Mouse (Mus musculus) heart, embryonic 14.5 days (tissue): ENCODE data around the gene Prl. TPM values are rescaled to one million over a fixed set of nuclear protein-coding genes. Genes with fewer than 3 reads are reported as not detected.
"Not testable (repeated sequence)": the region's sequence is repeated elsewhere in the genome, so short reads cannot be mapped to it uniquely, and the experiment has no call there.

Experiments
- ATAC-seq: fragments of 200-750 bp; cut with Nextera tagmentation; 2 replicates; pipeline ENCODE4 v1.8.0; 2017; ENCODE audit warnings: low read depth, moderate TSS enrichment; ENCODE audit not compliant: insufficient number of reproducible peaks, insufficient read depth, low FRiP score
- H3K27ac ChIP-seq, 2 experiments: fragments of 200-500 bp in 1 of 2; fragments of 300-500 bp in 1 of 2; sonication (generic) in 1 of 2; replicated peaks in 1 of 2; 2 replicates each; pipeline ENCODE4 v1.5.1; 2012 to 2014; ENCODE audit warnings: low read depth in 2 of 2, low read length in 2 of 2, control low read depth in 1 of 2, mild to moderate bottlenecking in 1 of 2, mixed read lengths in 1 of 2; ENCODE audit not compliant: control insufficient read depth in 1 of 2, insufficient read depth in 1 of 2
- H3K27me3 ChIP-seq: fragments of 300-500 bp; sonication (generic); 2 replicates; pipeline ENCODE4 v1.6.1; 2014; ENCODE audit warnings: mild to moderate bottlenecking, low read length, control low read depth; ENCODE audit not compliant: control insufficient read depth, insufficient read depth
- H3K36me3 ChIP-seq: fragments of 300-500 bp; sonication (generic); 2 replicates; pipeline ENCODE4 v1.6.1; 2014; ENCODE audit warnings: mild to moderate bottlenecking, control low read depth, low read length, mixed read lengths; ENCODE audit not compliant: control insufficient read depth, insufficient read depth
- H3K4me1 ChIP-seq, 2 experiments: fragments of 200-500 bp in 1 of 2; fragments of 300-500 bp in 1 of 2; sonication (generic) in 1 of 2; 2 replicates each; pipeline ENCODE4 v1.6.1; 2012 to 2014; ENCODE audit warnings: low read length in 2 of 2, control low read depth in 1 of 2, mixed read lengths in 1 of 2; ENCODE audit not compliant: control insufficient read depth in 2 of 2, insufficient read depth in 2 of 2
- H3K4me2 ChIP-seq: fragments of 300-500 bp; sonication (generic); 2 replicates; pipeline ENCODE4 v1.6.1; 2014; ENCODE audit warnings: mild to moderate bottlenecking, low read length
- H3K4me3 ChIP-seq, 2 experiments: fragments of 200-500 bp in 1 of 2; fragments of 300-500 bp in 1 of 2; sonication (generic) in 1 of 2; 2 replicates each; pipeline ENCODE4 v1.5.1; 2012 to 2014; ENCODE audit warnings: low read length in 2 of 2, mild to moderate bottlenecking in 2 of 2, control low read depth in 1 of 2, low read depth in 1 of 2, moderate library complexity in 1 of 2; ENCODE audit not compliant: control insufficient read depth in 1 of 2, insufficient read depth in 1 of 2
- H3K9ac ChIP-seq: fragments of 300-500 bp; sonication (generic); 2 replicates; pipeline ENCODE4 v1.6.1; 2014; ENCODE audit warnings: mild to moderate bottlenecking, low read length
- H3K9me3 ChIP-seq: fragments of 300-500 bp; sonication (generic); 2 replicates; pipeline ENCODE4 v1.6.1; 2016; ENCODE audit warnings: low read length, control low read depth; ENCODE audit not compliant: control insufficient read depth
- WGBS: fragments of 180-500 bp; shearing (Covaris S2); extraction: QIAGEN DNeasy Blood & Tissue Kit; methylation state at CpG from one replicate; pipeline ENCODE4 v1.1.7; 2014; 5-methylcytosine and 5-hydroxymethylcytosine counted together
- polyA plus RNA-seq: library from polyadenylated mRNA; unstranded; fragments of >200 nt; fragmentation: Nextera tagmentation; extraction: Ambion mirVana; gene quantifications from 2 replicates; pipeline ENCODE4 v1.2.1, GENCODE M21; 2014

Prl gene
- polyA plus RNA-seq, 1 experiment from 2014 or later = not detected

DNA sequence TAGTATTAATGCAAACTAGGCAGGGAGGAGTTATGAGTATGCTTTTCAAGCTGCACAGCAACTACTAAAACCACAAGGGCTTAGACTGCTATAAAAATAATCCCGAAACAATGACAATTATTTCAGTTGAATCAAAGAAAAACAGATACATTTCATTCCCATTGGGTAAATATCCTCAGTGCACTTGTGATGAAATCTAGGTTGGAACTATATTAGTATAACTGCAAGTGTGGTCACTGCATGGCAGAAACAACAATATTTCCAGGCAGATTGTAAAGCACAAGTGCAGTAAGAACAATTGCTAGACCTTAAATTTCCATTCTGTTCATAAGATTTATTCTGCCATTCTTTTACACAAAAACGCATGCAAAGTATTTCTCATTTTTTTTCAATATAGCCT, 15.2 kb upstream of the Prl start:
- H3K36me3 ChIP-seq = no peaks in the 10 kb centered on the region
- no peaks in the 10 kb centered on the region for H3K4me1 ChIP-seq
- no peaks in the 10 kb centered on the region for H3K27me3 ChIP-seq
- no peak overlapping the region for H3K4me2 ChIP-seq
- no peak overlapping the region for H3K9ac ChIP-seq
- ATAC-seq = no peak
- H3K4me3 ChIP-seq = no peak overlapping the region
- no peak overlapping the region for H3K27ac ChIP-seq
- 81% methylated on average over 2 of the region's 2 CpGs for WGBS
- H3K9me3 ChIP-seq = no peaks in the 10 kb centered on the region

DNA sequence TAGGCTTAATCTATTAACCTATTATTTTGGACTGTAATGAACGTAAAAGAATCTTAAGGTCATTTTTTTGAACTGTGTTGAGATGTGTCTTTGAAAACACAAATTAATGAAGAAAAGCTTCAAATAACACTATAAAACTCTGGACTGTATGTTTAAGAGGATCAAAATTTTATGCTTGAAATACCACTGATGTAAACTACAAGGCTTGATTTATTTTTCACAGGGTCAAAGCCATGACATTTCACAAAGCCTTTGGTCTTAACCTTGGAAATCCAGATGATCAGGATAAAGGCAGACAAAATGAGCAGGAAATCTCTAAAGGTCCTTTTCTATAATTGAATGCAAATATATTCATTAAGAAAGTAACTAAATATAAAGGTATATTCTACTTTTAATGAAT, 14.0 kb upstream of the Prl start:
- H3K4me2 ChIP-seq = no peak overlapping the region
- no peak overlapping the region for H3K4me3 ChIP-seq
- no peak overlapping the region for H3K27ac ChIP-seq
- 81% methylated on average over 1 of the region's 1 CpGs for WGBS
- no peaks in the 10 kb centered on the region for H3K4me1 ChIP-seq
- ATAC-seq = no peak
- H3K9me3 ChIP-seq = no peaks in the 10 kb centered on the region
- no peaks in the 10 kb centered on the region for H3K27me3 ChIP-seq
- H3K9ac ChIP-seq = no peak overlapping the region
- no peaks in the 10 kb centered on the region for H3K36me3 ChIP-seq

DNA sequence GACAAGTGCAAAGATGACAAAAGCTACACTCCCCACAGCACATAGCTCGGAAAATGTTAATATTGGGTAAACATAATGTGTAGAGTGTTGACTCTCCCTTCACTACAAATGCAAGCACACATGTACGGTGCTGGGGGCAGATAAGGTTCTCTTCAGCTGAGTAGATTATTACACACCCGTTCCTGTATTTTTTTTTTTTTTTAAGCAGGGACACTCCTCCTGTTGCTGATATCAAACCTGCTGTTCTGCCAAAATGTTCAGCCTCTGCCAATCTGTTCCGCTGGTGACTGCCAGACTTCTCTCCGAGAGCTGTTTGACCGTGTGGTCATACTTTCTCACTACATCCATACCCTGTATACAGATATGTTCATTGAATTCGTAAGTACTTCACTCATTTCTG, 1.8 kb downstream of the Prl start:
- no peak overlapping the region for H3K27ac ChIP-seq
- H3K4me1 ChIP-seq = no peaks in the 10 kb centered on the region
- no peaks in the 10 kb centered on the region for H3K9me3 ChIP-seq
- H3K27me3 ChIP-seq = no peaks in the 10 kb centered on the region
- H3K36me3 ChIP-seq = no peaks in the 10 kb centered on the region
- ATAC-seq = no peak
- 54% methylated on average over 7 of the region's 7 CpGs for WGBS
- no peak overlapping the region for H3K4me2 ChIP-seq
- no peak overlapping the region for H3K9ac ChIP-seq
- H3K4me3 ChIP-seq = no peak overlapping the region

DNA sequence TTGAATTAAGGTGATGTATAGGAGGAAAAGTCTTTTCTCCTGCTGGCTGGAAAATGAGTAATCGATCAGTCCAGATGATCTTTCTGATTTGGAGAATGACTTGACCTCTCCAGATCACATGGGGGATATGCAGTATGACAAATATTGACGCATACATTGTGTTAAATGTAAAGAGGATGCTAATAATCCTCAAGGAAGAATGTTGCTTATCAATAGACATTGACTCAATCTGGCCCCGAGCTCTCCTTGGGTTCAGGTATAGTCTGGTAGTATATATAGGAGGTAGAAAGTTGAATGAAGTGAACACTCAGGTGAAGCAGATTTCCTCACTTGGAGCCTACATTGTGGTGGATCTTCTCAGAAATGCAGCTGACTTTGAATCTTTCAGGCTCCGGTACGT, 36.5 kb downstream of the Prl start, which contains the start of gene Prl3d1:
TSS of gene Prl3d1 (plus strand) at position 301 of the 400 bp plus-strand sequence.
- H3K9ac ChIP-seq, H3K27ac ChIP-seq, H3K4me2 ChIP-seq, H3K36me3 ChIP-seq, H3K27me3 ChIP-seq, H3K4me1 ChIP-seq, ATAC-seq, H3K4me3 ChIP-seq, H3K9me3 ChIP-seq: not testable (repeated sequence)
- WGBS = 82% methylated on average over 5 of the region's 5 CpGs

Other genes with a start within 250 kb of the Prl start
- gene Prl3d1, start 36.6 kb downstream of the Prl start, polyA plus RNA-seq = not detected in 2 replicates
- gene Prl3d2, start 64.1 kb downstream of the Prl start, polyA plus RNA-seq = not detected in 2 replicates
- gene Prl3d3, start 99.2 kb downstream of the Prl start, polyA plus RNA-seq = not detected in 2 replicates
- gene Prl3c1, start 139.1 kb downstream of the Prl start, polyA plus RNA-seq = not detected in 2 replicates
- not detected in 2 replicates for gene Prl3b1, start 184.3 kb downstream of the Prl start, polyA plus RNA-seq
- gene Prl3a1, start 201.9 kb downstream of the Prl start, polyA plus RNA-seq = not detected in 2 replicates